Mouse (Mus musculus) MEL (cell line): ENCODE results near the gene Mrpl43. TPM values are rescaled to one million over a fixed set of nuclear protein-coding genes. Genes with fewer than 3 reads are reported as not detected.

Experiments used
- DNase-seq: peaks from one replicate; pipeline ENCODE4 v3.0.0; 2011; ENCODE audit warnings: low read depth, low spot score
- H3K27ac ChIP-seq: 2 replicates; pipeline ENCODE4 v1.5.1; 2012; ENCODE audit warnings: low read depth, mild to moderate bottlenecking, control low read depth, low read length, moderate library complexity; ENCODE audit not compliant: control insufficient read depth
- H3K27me3 ChIP-seq, 2 experiments: fragments of 150-350 bp in 1 of 2; sonication (generic) in 1 of 2; 2 replicates each; pipeline ENCODE4 v1.6.1; 2012; ENCODE audit warnings: low read length in 2 of 2, mild to moderate bottlenecking in 2 of 2, improper control_type of control experiment in 1 of 2, moderate library complexity in 1 of 2; ENCODE audit not compliant: insufficient read depth in 2 of 2, control insufficient read depth in 1 of 2
- H3K36me3 ChIP-seq, 2 experiments: 2 replicates each; pipeline ENCODE4 v1.6.1; 2012 to 2014; ENCODE audit warnings: low read length in 2 of 2, improper control_type of control experiment in 1 of 2, inconsistent platforms in 1 of 2, mild to moderate bottlenecking in 1 of 2; ENCODE audit not compliant: insufficient read depth in 2 of 2, control insufficient read depth in 1 of 2
- H3K4me1 ChIP-seq, 2 experiments: fragments of 150-350 bp in 1 of 2; sonication (generic) in 1 of 2; 2 replicates each; pipeline ENCODE4 v1.6.1; 2012; ENCODE audit warnings: low read length in 2 of 2, improper control_type of control experiment in 1 of 2, mild to moderate bottlenecking in 1 of 2; ENCODE audit not compliant: insufficient read depth in 2 of 2, control insufficient read depth in 1 of 2
- H3K4me3 ChIP-seq, 2 experiments: fragments of 150-350 bp in 1 of 2; sonication (generic) in 1 of 2; 2 replicates each; pipeline ENCODE4 v1.5.1; 2012; ENCODE audit warnings: low read depth in 2 of 2, low read length in 2 of 2, mild to moderate bottlenecking in 2 of 2, moderate library complexity in 2 of 2, control low read depth in 1 of 2, improper control_type of control experiment in 1 of 2; ENCODE audit not compliant: control insufficient read depth in 1 of 2, insufficient read depth in 1 of 2
- H3K79me2 ChIP-seq: 2 replicates; pipeline ENCODE4 v1.6.1; 2012; ENCODE audit warnings: mild to moderate bottlenecking, low read length, moderate library complexity; ENCODE audit not compliant: control insufficient read depth, poor library complexity, insufficient read depth
- H3K9ac ChIP-seq: 2 replicates; pipeline ENCODE4 v1.6.1; 2012; ENCODE audit warnings: low read depth, mild to moderate bottlenecking, control low read depth, low read length, moderate library complexity; ENCODE audit not compliant: control insufficient read depth, poor library complexity, severe bottlenecking
- H3K9me3 ChIP-seq: fragments of 150-350 bp; sonication (generic); replicated peaks from 2 replicates; pipeline ENCODE4 v1.6.1; 2012; ENCODE audit warnings: mild to moderate bottlenecking, low read length, improper control_type of control experiment, moderate library complexity; ENCODE audit not compliant: insufficient read depth
- CHD1 ChIP-seq: IDR thresholded peaks from 2 replicates; pipeline ENCODE4 v1.6.1; 2012; ENCODE audit warnings: low read depth, mild to moderate bottlenecking, inconsistent platforms, low read length, improper control_type of control experiment
- ELF1 ChIP-seq: IDR thresholded peaks from 2 replicates; pipeline ENCODE4 v1.6.1; 2014; ENCODE audit warnings: low read depth, mild to moderate bottlenecking, inconsistent platforms, low read length, improper control_type of control experiment, moderate library complexity
- GABPA ChIP-seq: IDR thresholded peaks from 2 replicates; pipeline ENCODE4 v1.6.1; 2012; ENCODE audit warnings: low read depth, mild to moderate bottlenecking, inconsistent platforms, low read length, improper control_type of control experiment, moderate library complexity
- GATA1 ChIP-seq: IDR thresholded peaks from 2 replicates; pipeline ENCODE4 v1.6.1; 2011; ENCODE audit warnings: low read depth, low read length, improper control_type of control experiment
- HCFC1 ChIP-seq: IDR thresholded peaks from 2 replicates; pipeline ENCODE4 v1.6.1; 2012; ENCODE audit warnings: low read depth, mild to moderate bottlenecking, inconsistent platforms, low read length, improper control_type of control experiment, moderate library complexity
- JUND ChIP-seq: IDR thresholded peaks from 2 replicates; pipeline ENCODE4 v1.6.1; 2011; ENCODE audit warnings: low read depth, mild to moderate bottlenecking, improper control_type of control experiment, low read length
- KAT2A ChIP-seq: conservative IDR thresholded peaks from 2 replicates; pipeline ENCODE4 v1.6.1; 2012; ENCODE audit warnings: low read depth, low read length, improper control_type of control experiment, inconsistent platforms
- MAFK ChIP-seq: IDR thresholded peaks from 2 replicates; pipeline ENCODE4 v1.6.1; 2011; ENCODE audit warnings: low read depth, mild to moderate bottlenecking, low read length, improper control_type of control experiment, borderline replicate concordance
- MAX ChIP-seq: IDR thresholded peaks from 2 replicates; pipeline ENCODE4 v1.6.1; 2011; ENCODE audit warnings: low read length, improper control_type of control experiment
- MAZ ChIP-seq: IDR thresholded peaks from 2 replicates; pipeline ENCODE4 v1.6.1; 2012; ENCODE audit warnings: low read depth, mild to moderate bottlenecking, inconsistent platforms, low read length, improper control_type of control experiment
- MXI1 ChIP-seq: IDR thresholded peaks from 2 replicates; pipeline ENCODE4 v1.6.1; 2011; ENCODE audit warnings: mild to moderate bottlenecking, low read depth, low read length, improper control_type of control experiment
- MYB ChIP-seq: IDR thresholded peaks from 2 replicates; pipeline ENCODE4 v1.6.1; 2011; ENCODE audit warnings: mild to moderate bottlenecking, low read depth, low read length, improper control_type of control experiment
- NELFE ChIP-seq: IDR thresholded peaks from 2 replicates; pipeline ENCODE4 v1.6.1; 2011; ENCODE audit warnings: low read depth, low read length, improper control_type of control experiment
- POLR2A ChIP-seq, 2 experiments: IDR thresholded peaks; 2 replicates each; pipeline ENCODE4 v1.6.1; 2011 to 2012; ENCODE audit warnings: low read length in 2 of 2, mild to moderate bottlenecking in 2 of 2, control low read depth in 1 of 2, improper control_type of control experiment in 1 of 2, low read depth in 1 of 2, moderate library complexity in 1 of 2; ENCODE audit not compliant: control insufficient read depth in 1 of 2, insufficient read depth in 1 of 2, poor library complexity in 1 of 2
- POLR2AphosphoS2 ChIP-seq: IDR thresholded peaks from 2 replicates; pipeline ENCODE4 v1.6.1; 2011; ENCODE audit warnings: low read length, improper control_type of control experiment
- POLR2AphosphoS5 ChIP-seq: IDR thresholded peaks from 2 replicates; pipeline ENCODE4 v1.6.1; 2012; ENCODE audit warnings: low read depth, borderline replicate concordance, mild to moderate bottlenecking, inconsistent platforms, low read length, moderate library complexity, mixed read lengths
- SIN3A ChIP-seq: IDR thresholded peaks from 2 replicates; pipeline ENCODE4 v1.6.1; 2012; ENCODE audit warnings: low read length, improper control_type of control experiment, inconsistent platforms
- SMC3 ChIP-seq: IDR thresholded peaks from 2 replicates; pipeline ENCODE4 v1.6.1; 2011; ENCODE audit warnings: low read depth, low read length, improper control_type of control experiment
- TAL1 ChIP-seq: IDR thresholded peaks from 2 replicates; pipeline ENCODE4 v1.6.1; 2012; ENCODE audit warnings: mild to moderate bottlenecking, inconsistent platforms, low read length, moderate library complexity, mixed read lengths
- TBP ChIP-seq: IDR thresholded peaks from 2 replicates; pipeline ENCODE4 v1.8.0; 2011; ENCODE audit warnings: low read depth, low read length, improper control_type of control experiment
- TCF12 ChIP-seq: IDR thresholded peaks from 2 replicates; pipeline ENCODE4 v1.6.1; 2014; ENCODE audit warnings: low read depth, mild to moderate bottlenecking, inconsistent platforms, low read length, improper control_type of control experiment, moderate library complexity
- UBTF ChIP-seq: IDR thresholded peaks from 2 replicates; pipeline ENCODE4 v1.6.1; 2012; ENCODE audit warnings: low read depth, mild to moderate bottlenecking, inconsistent platforms, low read length, improper control_type of control experiment, moderate library complexity, borderline replicate concordance; ENCODE audit not compliant: insufficient read depth
- USF2 ChIP-seq, 2 experiments: IDR thresholded peaks; 2 replicates each; pipeline ENCODE4 v1.6.1; 2011 to 2012; ENCODE audit warnings: improper control_type of control experiment in 2 of 2, low read length in 2 of 2, borderline replicate concordance in 1 of 2, inconsistent platforms in 1 of 2, low read depth in 1 of 2, mild to moderate bottlenecking in 1 of 2; ENCODE audit not compliant: insufficient read depth in 1 of 2
- ZC3H11A ChIP-seq: IDR thresholded peaks from 2 replicates; pipeline ENCODE4 v1.6.1; 2012; ENCODE audit warnings: low read depth, mild to moderate bottlenecking, inconsistent platforms, low read length, improper control_type of control experiment
- ZKSCAN1 ChIP-seq: IDR thresholded peaks from 2 replicates; pipeline ENCODE4 v1.6.1; 2012; ENCODE audit warnings: low read depth, mild to moderate bottlenecking, inconsistent platforms, low read length, improper control_type of control experiment, moderate library complexity
- polyA plus RNA-seq, 2 experiments: library from polyadenylated mRNA; stranded (reverse) in 1 of 2; unstranded in 1 of 2; fragments of >175 nt in 1 of 2; fragments of >200 nt in 1 of 2; gene quantifications; 2 replicates each; pipeline versions ENCODE4 v1.2.1 to v1.2.4; 2012; ENCODE audit warnings: low replicate concordance in 2 of 2, low read depth in 1 of 2; ENCODE audit not compliant: insufficient read length in 2 of 2, insufficient read depth in 1 of 2, missing spikeins in 1 of 2
- total RNA-seq: library from RNA; depleted of rRNA; stranded (reverse); fragments of 300-350 nt; gene quantifications from 2 replicates; pipeline ENCODE4 v1.2.3, GENCODE M21; 2012

The Mrpl43 gene
- total and polyA plus RNA-seq, 3 experiments = 136 to 145 TPM; not detected in 1

- 0 out of 2 replicates have a peak, but pooled peaks have one; percentile 38 for TF ChIP-seq MAX
- TF ChIP-seq HCFC1 = no peak
- no peak for TF ChIP-seq JUND
- no peak for TF ChIP-seq ZKSCAN1
- TF ChIP-seq TCF12 = no peak
- no peak for TF ChIP-seq POLR2A (IDR thresholded peaks at IDR 0.05; ENCODE audit: control insufficient read depth in 1 of 2, insufficient read depth in 1 of 2, low read depth in 1 of 2, low read length in 2 of 2, poor library complexity in 1 of 2)
- no peak for TF ChIP-seq MYB
- 0 out of 2 replicates have a peak, but pooled peaks have one; percentile 4 for TF ChIP-seq ZC3H11A
- TF ChIP-seq MAZ = 0 out of 2 replicates have a peak, but pooled peaks have one; percentile 19
- TF ChIP-seq GATA1 = no peak
- TF ChIP-seq POLR2AphosphoS2 = no peak
- peak; percentile 69 for TF ChIP-seq SMC3
- no peak for TF ChIP-seq POLR2AphosphoS5
- TF ChIP-seq MAFK = no peak
- no peak for TF ChIP-seq UBTF
- TF ChIP-seq KAT2A = no peak
- no peak for TF ChIP-seq TAL1
- TF ChIP-seq GABPA = no peak
- peak; percentile 55; the same call in 1 of the 2 replicates for TF ChIP-seq SIN3A
- TF ChIP-seq, all 39 proteins: peak for 10
These were observed 23.9 kb upstream of the Mrpl43 start (continued) for GRCm38 (mm10) chr19:45030111-45030510.

- Histone ChIP-seq H3K36me3 (peaks cover 0 to 10% of the 10 kb centered on the region in 2 experiments; a peak in 2 of 4 replicates), H3K9me3 (no peaks in the 10 kb centered on the region), H3K27me3 (no peaks in the 10 kb centered on the region), H3K9ac (no peak overlapping the region), H3K79me2 (no peaks in the 10 kb centered on the region), H3K4me1 (peaks cover 8 to 22% of the 10 kb centered on the region in 2 experiments), H3K27ac (no peak overlapping the region), H3K4me3 (no peak overlapping the region)
- TF ChIP-seq MXI1 (no peak), USF2 (IDR thresholded peaks at IDR 0.05; ENCODE audit: borderline replicate concordance in 1 of 2, insufficient read depth in 1 of 2, low read depth in 1 of 2, low read length in 2 of 2) (no peak), TBP (no peak), KAT2A (no peak), NELFE (no peak), MYB (no peak), ELF1 (no peak), UBTF (no peak), ZC3H11A (no peak), CHD1 (no peak)
- no peak for DNase-seq
These were observed 23.3 kb upstream of the Mrpl43 start for GRCm38 (mm10) chr19:45029571-45029970.
